Mouse (Mus musculus) left cerebral cortex, postnatal 25 days (tissue): Measurements from ENCODE around the gene Abhd17c. TPM values are rescaled to one million over a fixed set of nuclear protein-coding genes. Genes with fewer than 3 reads are reported as not detected.
"Not testable (repeated sequence)": the region's sequence is repeated elsewhere in the genome, so short reads cannot be mapped to it uniquely, and the experiment has no call there.

ENCODE experiments used
- DNase-seq, 2 experiments: peaks; one replicate each; pipeline ENCODE4 v3.0.0; 2022; ENCODE audit warnings: low spot score in 2 of 2, mixed read lengths in 1 of 2
- intact Hi-C: fragments of 180-260 bp; cut with DNase I; formaldehyde crosslinking; loops from one replicate; pipeline ENCODE4 v1.15.1; 2025
- total RNA-seq, 2 experiments: library from RNA; stranded (reverse); gene quantifications; 2 replicates each; pipeline ENCODE4 v1.2.3; 2021

Gene Abhd17c
- total RNA-seq, 2 experiments from 2014 or later = 36.9 to 37.9 TPM

DNA sequence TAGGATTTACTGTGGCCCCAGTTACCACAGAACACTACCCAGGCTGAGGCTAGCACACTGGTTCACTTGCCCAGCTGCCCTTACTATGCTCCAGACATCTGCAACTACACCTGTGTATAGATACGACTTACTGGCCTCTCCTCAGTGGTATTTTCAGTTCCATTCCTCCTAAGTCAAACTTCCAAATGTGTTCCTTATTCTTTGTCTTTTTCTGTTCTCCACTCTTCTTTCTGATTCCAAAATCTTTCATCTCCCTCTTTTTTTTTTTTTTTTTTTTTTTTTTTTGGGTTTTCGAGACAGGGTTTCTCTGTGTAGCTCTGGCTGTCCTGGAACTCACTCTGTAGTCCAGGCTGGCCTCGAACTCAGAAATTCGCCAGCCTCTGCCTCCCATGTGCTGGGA is 28.0 kb downstream of the Abhd17c start:
- intact Hi-C loops, DNase-seq: not testable (repeated sequence)

DNA sequence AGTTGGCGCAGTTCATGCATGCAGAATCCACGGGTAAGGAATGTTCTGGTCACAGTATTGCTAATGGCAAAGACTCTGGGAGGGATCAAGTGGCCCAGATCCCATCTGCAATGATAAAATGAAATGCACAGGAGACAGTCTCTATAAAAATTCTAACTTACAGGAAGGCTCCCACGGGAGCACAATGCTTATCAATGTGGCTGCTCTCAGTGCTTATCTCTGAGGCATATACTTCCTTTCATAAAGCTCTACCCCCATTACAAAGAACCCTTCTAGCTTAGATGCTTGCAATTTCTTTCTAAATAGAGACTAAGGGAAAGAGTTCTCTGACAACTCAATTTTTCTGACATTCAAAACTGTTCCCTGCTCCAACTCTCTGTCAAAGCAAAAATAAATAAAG is 29.9 kb downstream of the Abhd17c start:
- no peak for DNase-seq
- intact Hi-C loops = no loop called here

DNA sequence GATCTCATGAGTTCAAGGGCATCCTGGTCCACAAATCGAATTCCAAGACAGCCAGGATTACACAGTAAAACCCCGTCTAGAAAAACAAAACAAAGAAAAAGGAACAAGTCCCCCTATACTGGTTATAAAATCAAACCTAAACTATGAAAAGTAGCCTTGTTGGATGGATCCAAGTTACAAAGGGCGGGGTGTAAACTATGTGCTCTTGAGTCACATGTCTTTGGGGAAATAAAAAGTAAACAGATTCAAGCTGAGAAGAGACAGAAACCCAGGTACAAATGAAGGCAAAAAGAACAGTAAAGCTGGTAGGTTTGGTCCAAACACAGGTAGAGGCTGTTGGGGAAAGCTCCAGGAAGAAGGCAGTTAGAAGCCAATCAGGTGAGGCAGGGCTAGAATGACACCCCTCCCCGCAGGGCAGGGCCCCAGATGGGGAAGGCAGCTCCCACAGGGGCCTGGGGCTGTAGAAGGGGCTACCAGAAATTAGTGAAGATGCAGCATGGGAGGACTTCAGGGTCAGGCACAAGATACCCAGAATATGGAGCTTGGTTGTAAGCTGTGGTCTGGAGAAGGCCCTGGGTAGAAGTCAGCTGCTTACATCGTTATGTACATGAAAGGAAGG is 31.4 kb downstream of the Abhd17c start:
- intact Hi-C loops = no loop called here
- no peak for DNase-seq

DNA sequence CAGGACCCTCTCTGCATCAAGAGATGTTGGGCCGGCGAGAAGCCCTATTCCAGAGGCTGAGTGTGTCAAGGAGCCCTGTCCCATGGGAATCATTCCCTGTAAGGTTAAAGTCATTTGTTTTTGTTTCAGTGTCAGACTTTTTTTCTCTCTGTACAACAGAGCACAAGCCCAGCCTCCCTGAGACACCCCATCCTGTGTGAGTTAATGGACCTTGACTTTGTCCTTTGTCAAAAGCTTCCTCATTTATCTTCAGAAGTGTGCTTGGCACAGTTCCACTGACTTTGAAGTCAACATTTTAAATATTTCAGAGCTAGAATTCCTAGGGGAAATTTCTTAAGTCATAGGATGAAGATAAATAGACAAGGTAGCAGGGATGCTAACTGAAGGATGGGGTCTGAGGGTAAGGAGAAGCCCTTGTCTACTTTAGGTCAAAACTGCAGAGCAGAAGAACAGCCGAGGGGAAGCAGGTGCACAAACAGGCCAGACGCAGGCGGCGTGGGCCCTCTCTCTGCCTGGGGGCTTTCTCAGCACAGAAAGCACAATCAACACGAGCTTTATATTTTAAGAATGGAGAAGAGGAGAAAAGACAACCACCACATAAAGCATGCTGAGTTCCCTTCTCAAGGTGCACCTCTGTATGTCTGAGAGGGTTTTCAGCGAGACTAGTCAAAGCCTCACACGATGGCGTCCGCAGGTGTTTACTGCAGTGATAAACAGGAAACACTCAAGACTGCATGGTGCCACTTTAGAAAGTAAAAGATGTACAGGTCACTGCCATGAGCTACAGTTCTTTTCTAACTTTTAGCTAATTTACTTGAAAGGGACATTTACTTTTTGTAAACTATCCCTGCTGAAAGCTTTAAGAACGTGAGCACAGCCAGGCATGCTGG is 32.2 kb downstream of the Abhd17c start:
- intact Hi-C loops = no loop called here
- DNase-seq = no peak

- intact Hi-C loops = no loop called here
- DNase-seq = no peak
Observed at GRCm38 (mm10) chr7:84117543-84118122, 34.1 kb downstream of the Abhd17c start.

- intact Hi-C loops = no loop called here
Observed at GRCm38 (mm10) chr7:84116621-84117542, 34.8 kb downstream of the Abhd17c start.

DNA sequence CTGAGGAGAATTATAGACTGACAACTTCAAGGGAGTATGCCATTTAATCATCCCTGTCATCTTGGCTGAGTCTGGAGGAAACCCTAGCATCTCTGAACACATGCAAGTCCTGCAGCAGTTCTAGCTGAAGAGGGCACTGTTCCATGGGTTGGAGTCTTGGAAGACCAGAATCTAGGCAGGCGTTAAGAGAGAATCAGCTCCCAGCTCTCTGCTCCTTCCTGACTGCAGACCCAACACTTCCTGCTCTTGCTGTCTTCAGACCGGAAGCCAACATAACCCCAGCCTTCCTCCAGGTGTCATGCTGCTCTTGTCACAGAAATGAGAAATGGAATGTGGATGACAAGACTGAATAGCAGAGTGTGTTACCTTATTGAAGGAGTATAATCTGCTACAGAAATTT is 36.3 kb downstream of the Abhd17c start:
- no peak for DNase-seq
- intact Hi-C loops = no loop called here

More at GRCm38 (mm10) chr7:84116621-84117542, 34.8 kb downstream of the Abhd17c start:
- DNase-seq = no peak

DNA sequence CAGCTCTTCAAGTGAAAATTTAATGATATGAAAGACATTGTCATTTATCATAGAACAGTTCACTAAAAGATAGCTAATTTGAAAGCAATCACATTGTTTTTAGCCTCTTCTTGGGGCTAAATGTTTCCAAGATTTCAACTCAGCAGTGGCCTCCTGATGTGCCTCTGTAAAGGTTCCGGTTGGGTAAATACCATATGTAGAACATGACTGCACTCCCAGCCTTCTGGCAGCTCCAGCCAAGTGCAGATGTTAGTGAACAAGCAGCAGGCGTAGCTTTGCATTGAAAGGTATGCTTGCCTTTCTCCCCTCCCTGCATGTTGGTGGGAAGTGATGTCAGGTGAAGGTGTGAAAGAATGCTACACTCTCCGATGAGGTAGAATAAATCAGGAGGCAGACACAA is 36.9 kb downstream of the Abhd17c start:
- intact Hi-C loops = no loop called here
- no peak for DNase-seq

- intact Hi-C loops = no loop called here
Observed at GRCm38 (mm10) chr7:84113035-84113390, 38.7 kb downstream of the Abhd17c start.

GRCm38 (mm10) chr7:84112351-84113034 is 39.2 kb downstream of the Abhd17c start:
- intact Hi-C loops = no loop called here
- DNase-seq = no peak

More at GRCm38 (mm10) chr7:84113035-84113390, 38.7 kb downstream of the Abhd17c start:
- no peak for DNase-seq

DNA sequence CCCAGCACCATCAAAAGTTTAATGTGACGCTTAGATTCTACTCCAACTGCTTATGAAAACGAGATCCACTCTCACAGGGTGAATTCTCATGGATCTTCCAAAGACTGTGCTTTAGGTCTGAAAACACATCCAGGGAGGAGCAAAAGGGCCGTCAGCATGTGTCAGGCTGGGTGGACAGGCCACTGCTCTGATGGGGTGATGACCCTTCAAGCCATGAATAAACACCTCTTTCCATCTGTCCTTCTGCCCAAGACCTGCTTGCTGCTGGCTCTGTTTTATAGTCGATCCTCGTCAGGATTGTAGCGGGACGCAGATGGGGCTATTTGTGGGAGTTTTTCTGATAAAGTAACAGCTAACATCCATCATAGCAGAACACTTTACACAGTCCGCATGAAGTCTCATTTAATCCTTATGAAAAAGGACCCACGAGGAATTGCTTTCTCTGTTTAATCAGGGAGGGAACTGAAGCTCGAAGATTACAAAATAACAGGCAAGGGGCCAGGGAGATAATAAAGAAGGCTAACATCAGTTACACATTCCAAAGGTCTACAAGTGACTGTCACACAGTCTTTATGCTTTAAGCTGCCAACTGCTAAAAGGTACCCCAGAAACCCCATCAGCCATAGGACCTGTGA is 39.9 kb downstream of the Abhd17c start:
- DNase-seq = no peak
- intact Hi-C loops = no loop called here

GRCm38 (mm10) chr7:84106942-84107341 is 44.8 kb downstream of the Abhd17c start:
- DNase-seq = no peak

DNA sequence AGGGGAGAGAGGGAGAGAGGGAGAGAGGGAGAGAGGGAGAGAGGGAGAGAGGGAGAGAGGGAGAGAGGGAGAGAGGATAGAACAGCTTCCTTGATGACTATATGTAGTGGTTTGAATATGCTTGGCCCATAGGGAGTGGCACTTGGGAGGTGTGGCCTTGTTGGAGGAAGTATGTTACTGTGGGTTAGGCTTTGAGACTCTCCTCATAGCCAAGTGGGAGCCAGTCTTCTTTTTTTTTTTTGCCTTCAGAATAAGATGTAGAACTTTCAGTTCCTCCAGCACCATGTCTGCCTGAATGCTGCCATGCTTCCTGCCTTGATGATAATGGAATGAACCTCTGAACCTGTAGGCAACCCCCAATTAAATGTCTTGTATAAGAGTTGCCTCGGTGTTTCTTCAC is 49.1 kb downstream of the Abhd17c start:
- DNase-seq = no peak
- intact Hi-C loops = no loop called here

More at GRCm38 (mm10) chr7:84106942-84107341, 44.8 kb downstream of the Abhd17c start:
- intact Hi-C loops = no loop called here

DNA sequence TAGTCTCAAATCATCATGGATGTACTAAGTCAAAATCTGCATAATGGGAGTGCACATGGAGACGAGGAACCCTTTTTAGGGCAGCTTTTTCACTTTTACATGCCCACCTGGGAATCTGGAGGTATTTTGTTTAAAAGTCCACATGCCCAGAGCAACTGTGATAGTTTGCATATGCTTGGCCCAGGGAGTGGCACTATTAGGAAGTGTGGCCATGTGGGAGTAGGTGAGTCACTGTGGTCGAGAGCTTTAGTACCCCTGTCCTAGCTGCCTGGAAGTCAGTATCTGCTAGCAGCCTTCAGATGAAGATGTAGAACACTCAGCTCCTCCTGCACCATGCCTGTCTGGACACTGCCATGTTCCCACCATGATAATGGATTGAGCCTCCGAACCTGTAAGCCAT is 51.0 kb downstream of the Abhd17c start:
- intact Hi-C loops = no loop called here
- DNase-seq = no peak

GRCm38 (mm10) chr7:84098098-84098497 is 53.6 kb downstream of the Abhd17c start:
- no peak for DNase-seq

GRCm38 (mm10) chr7:84096501-84096900 is 55.2 kb downstream of the Abhd17c start:
- intact Hi-C loops = no loop called here
- no peak for DNase-seq

More at GRCm38 (mm10) chr7:84098098-84098497, 53.6 kb downstream of the Abhd17c start:
- intact Hi-C loops = no loop called here

DNA sequence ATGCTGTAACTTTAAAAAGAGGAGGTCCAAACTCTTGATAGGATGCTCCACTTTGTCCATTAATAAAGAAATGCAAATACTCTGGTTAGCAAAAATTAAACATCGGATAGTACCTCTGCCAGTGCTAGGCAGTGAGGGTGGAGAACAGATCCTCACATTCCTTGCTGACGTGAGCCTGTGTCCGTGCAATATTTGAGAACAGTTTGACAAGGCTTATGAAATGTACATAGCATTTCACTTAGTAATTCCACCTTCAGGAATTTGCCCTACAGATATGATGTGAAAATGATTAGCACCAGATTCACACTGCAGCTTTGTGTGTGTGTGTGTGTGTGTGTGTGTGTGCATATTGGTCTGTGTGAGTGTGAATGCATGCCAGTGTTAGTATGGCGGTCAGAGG is 60.9 kb downstream of the Abhd17c start:
- no peak for DNase-seq
- intact Hi-C loops = no loop called here

- no peak for DNase-seq
- intact Hi-C loops = loop anchor here (5.0 to 10.0 kb wide), 3 partner anchors 63 to 705 kb away; partner anchors contain the start of gene Abhd17c
Observed at GRCm38 (mm10) chr7:84089777-84090176, 61.9 kb downstream of the Abhd17c start.
